Mouse (Mus musculus): ENCODE results near the gene Lrp1.

DNA sequence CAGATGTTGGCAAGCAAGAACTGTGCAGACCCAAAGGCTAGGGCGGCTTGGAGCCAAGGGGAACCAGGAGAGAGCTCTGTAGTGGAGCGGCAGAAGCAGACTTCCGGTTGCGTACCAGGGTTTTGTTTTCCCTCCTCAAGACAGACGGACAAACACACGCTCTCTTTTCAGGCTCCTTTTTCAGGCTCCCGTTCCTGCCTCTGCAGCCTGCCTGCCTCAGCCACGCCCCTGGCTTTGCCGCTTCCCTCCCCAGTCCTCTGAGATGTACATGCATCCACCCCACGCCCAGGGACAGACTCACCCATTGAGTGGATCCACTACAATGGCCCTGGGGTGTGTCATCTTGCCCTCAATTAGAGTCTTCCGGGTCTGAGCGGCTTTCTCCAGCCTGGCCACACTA, 30.7 kb downstream of the Lrp1 start:
- TF ChIP-seq CTCF (conservative IDR thresholded peaks at IDR 0.05; ENCODE audit: insufficient read depth, insufficient read length, low read depth, low read length) (no peak), POLR2A (IDR thresholded peaks at IDR 0.05; ENCODE audit: low read depth, low read length) (no peak)

All from kidney, adult 2 months (tissue).